Mouse (Mus musculus) ES-Bruce4 (cell line): ENCODE results near the gene Synj1. TPM values are rescaled to one million over a fixed set of nuclear protein-coding genes. Genes with fewer than 3 reads are reported as not detected.

Source experiments
- H3K27ac ChIP-seq: 2 replicates; pipeline ENCODE4 v1.5.1; 2012; ENCODE audit warnings: low read length, inconsistent platforms; ENCODE audit not compliant: insufficient read depth
- H3K27me3 ChIP-seq: 2 replicates; pipeline ENCODE4 v1.6.1; 2012; ENCODE audit warnings: mild to moderate bottlenecking, low read length, inconsistent platforms; ENCODE audit not compliant: control insufficient read depth, poor library complexity, insufficient read depth, severe bottlenecking
- H3K36me3 ChIP-seq: 2 replicates; pipeline ENCODE4 v1.6.1; 2012; ENCODE audit warnings: inconsistent platforms, mild to moderate bottlenecking, low read length, moderate library complexity; ENCODE audit not compliant: control insufficient read depth, poor library complexity, insufficient read depth, severe bottlenecking
- H3K4me1 ChIP-seq: one replicate; pipeline ENCODE4 v1.8.1; 2011; ENCODE audit warnings: low read length; ENCODE audit not compliant: control insufficient read depth, insufficient read depth
- H3K4me3 ChIP-seq: 2 replicates; pipeline ENCODE4 v1.5.1; 2011; ENCODE audit warnings: low read depth, mild to moderate bottlenecking, low read length
- H3K9ac ChIP-seq: 2 replicates; pipeline ENCODE4 v1.6.1; 2012; ENCODE audit warnings: low read depth, mild to moderate bottlenecking, inconsistent platforms; ENCODE audit not compliant: poor library complexity, severe bottlenecking
- H3K9me3 ChIP-seq: replicated peaks from 2 replicates; pipeline ENCODE4 v1.6.1; 2012; ENCODE audit warnings: mild to moderate bottlenecking, low read length, inconsistent platforms; ENCODE audit not compliant: control insufficient read depth, poor library complexity, insufficient read depth, severe bottlenecking
- CTCF ChIP-seq: IDR thresholded peaks from one replicate; pipeline ENCODE4 v1.8.1; 2011; ENCODE audit warnings: low read depth, low read length
- EP300 ChIP-seq: IDR thresholded peaks from 2 replicates; pipeline ENCODE4 v1.6.1; 2011; ENCODE audit warnings: low read depth, low read length; ENCODE audit not compliant: insufficient read depth
- POLR2A ChIP-seq: IDR thresholded peaks from one replicate; pipeline ENCODE4 v1.8.1; 2011; ENCODE audit warnings: low read length; ENCODE audit not compliant: insufficient read depth
- polyA plus RNA-seq: library from polyadenylated mRNA; stranded (reverse); fragments of >200 nt; gene quantifications from 2 replicates; pipeline ENCODE4 v1.2.4, GENCODE M21; 2011; ENCODE audit warnings: low read depth; ENCODE audit not compliant: missing spikeins, insufficient read depth, insufficient read length

Gene Synj1
- polyA plus RNA-seq, 1 experiment = 27.5 TPM

GRCm38 (mm10) chr16:90897651-90898050 lies 113.5 kb downstream of the Synj1 start:
- no peak overlapping the region for H3K9ac ChIP-seq
- H3K27ac ChIP-seq = no peak overlapping the region
- H3K4me3 ChIP-seq = no peak overlapping the region
- H3K36me3 ChIP-seq = no peaks in the 10 kb centered on the region
- no peaks in the 10 kb centered on the region for H3K27me3 ChIP-seq
- TF ChIP-seq POLR2A = no peak
- no peaks in the 10 kb centered on the region for H3K9me3 ChIP-seq
- no peaks in the 10 kb centered on the region for H3K4me1 ChIP-seq

- Histone ChIP-seq H3K9me3 (no peaks in the 10 kb centered on the region), H3K4me3 (no peak overlapping the region), H3K27ac (no peak overlapping the region), H3K9ac (no peak overlapping the region), H3K27me3 (no peaks in the 10 kb centered on the region), H3K4me1 (no peaks in the 10 kb centered on the region), H3K36me3 (no peaks in the 10 kb centered on the region)
- TF ChIP-seq CTCF (no peak), POLR2A (no peak), EP300 (no peak)
Measured at GRCm38 (mm10) chr16:90893792-90894191, 117.3 kb downstream of the Synj1 start.

GRCm38 (mm10) chr16:90893019-90893418 lies 118.1 kb downstream of the Synj1 start:
- H3K27me3 ChIP-seq = no peaks in the 10 kb centered on the region
- H3K4me1 ChIP-seq = no peaks in the 10 kb centered on the region
- no peak overlapping the region for H3K4me3 ChIP-seq
- TF ChIP-seq POLR2A (no peak), CTCF (no peak), EP300 (no peak)
- no peak overlapping the region for H3K9ac ChIP-seq
- H3K36me3 ChIP-seq = no peaks in the 10 kb centered on the region
- no peak overlapping the region for H3K27ac ChIP-seq
- no peaks in the 10 kb centered on the region for H3K9me3 ChIP-seq

GRCm38 (mm10) chr16:90892081-90892480 lies 119.0 kb downstream of the Synj1 start:
- TF ChIP-seq POLR2A (no peak), CTCF (no peak), EP300 (no peak)
- Histone ChIP-seq H3K4me1 (no peaks in the 10 kb centered on the region), H3K4me3 (no peak overlapping the region), H3K36me3 (no peaks in the 10 kb centered on the region), H3K9ac (no peak overlapping the region), H3K27ac (no peak overlapping the region), H3K9me3 (no peaks in the 10 kb centered on the region), H3K27me3 (no peaks in the 10 kb centered on the region)

- Histone ChIP-seq H3K27me3 (no peaks in the 10 kb centered on the region), H3K27ac (no peak overlapping the region), H3K4me3 (no peak overlapping the region), H3K4me1 (no peaks in the 10 kb centered on the region), H3K9me3 (no peaks in the 10 kb centered on the region), H3K9ac (no peak overlapping the region), H3K36me3 (no peaks in the 10 kb centered on the region)
- TF ChIP-seq EP300 (no peak), CTCF (no peak), POLR2A (no peak)
Measured at GRCm38 (mm10) chr16:90891601-90892000, 119.5 kb downstream of the Synj1 start.

- H3K27ac ChIP-seq = no peak overlapping the region
- TF ChIP-seq EP300 (no peak), POLR2A (no peak), CTCF (no peak)
- H3K4me3 ChIP-seq = no peak overlapping the region
- H3K27me3 ChIP-seq = no peaks in the 10 kb centered on the region
- H3K9me3 ChIP-seq = no peaks in the 10 kb centered on the region
- H3K4me1 ChIP-seq = no peaks in the 10 kb centered on the region
- H3K9ac ChIP-seq = no peak overlapping the region
- H3K36me3 ChIP-seq = no peaks in the 10 kb centered on the region
Measured at GRCm38 (mm10) chr16:90890683-90891082, 120.4 kb downstream of the Synj1 start.

Other genes with a start within 250 kb of the Synj1 start
- 24.4 and 27.0 TPM in 2 replicates for gene Urb1, start 200.9 kb downstream of the Synj1 start, polyA plus RNA-seq
- gene Eva1c, start 184.6 kb downstream of the Synj1 start, polyA plus RNA-seq = 3.2 and 4.9 TPM in 2 replicates
- gene Cfap298, start 76.2 kb downstream of the Synj1 start, polyA plus RNA-seq = 56.9 and 58.9 TPM in 2 replicates
- 96.0 and 108 TPM in 2 replicates for gene Paxbp1, start 33.2 kb upstream of the Synj1 start, polyA plus RNA-seq
- gene 4932438H23Rik, start 83.8 kb upstream of the Synj1 start, polyA plus RNA-seq = 0.33 TPM in 1 of 2 replicates, not detected in the other
- gene Olig2, start 214.1 kb upstream of the Synj1 start, polyA plus RNA-seq = 25.8 and 26.2 TPM in 2 replicates